Mouse (Mus musculus) testis, adult 2 months (tissue): ENCODE results near the gene Ccdc124.

ENCODE experiments used
- CTCF ChIP-seq: fragments of 200-500 bp; IDR thresholded peaks from 2 replicates; pipeline ENCODE4 v1.5.1; 2012; ENCODE audit warnings: low read depth, mild to moderate bottlenecking, inconsistent platforms, low read length, moderate library complexity; ENCODE audit not compliant: control insufficient read depth, insufficient read depth, insufficient replicate concordance
- POLR2A ChIP-seq: fragments of 200-500 bp; IDR thresholded peaks from 2 replicates; pipeline ENCODE4 v1.6.1; 2012; ENCODE audit warnings: low read depth, mild to moderate bottlenecking, inconsistent platforms, low read length, moderate library complexity; ENCODE audit not compliant: control insufficient read depth

GRCm38 (mm10) chr8:70896316-70897020, 22.7 kb upstream of the Ccdc124 start:
- no peak for TF ChIP-seq CTCF
- no peak for TF ChIP-seq POLR2A
